Mouse (Mus musculus) embryo, embryonic 10 days (tissue): ENCODE measurements at regions not wholly inside any gene's neighbourhood (a gene's known extent, or its start where the extent isn't known, plus 50 kb on each side); places are given as distances from the start of the nearest gene placed in this dataset.
A peak's percentile ranks its signal among the peaks of the same experiment; 100 is the strongest.

ENCODE experiments used
- DNase-seq: peaks from one replicate; pipeline ENCODE4 v3.0.0-alpha.2; 2015; ENCODE audit warnings: low spot score

GRCm38 (mm10) chr5:150866198-150866597, 86.2 kb upstream of the Kl start:
- DNase-seq: no peak

GRCm38 (mm10) chr5:150869954-150870353, 82.5 kb upstream of the Kl start:
- DNase-seq: no peak

GRCm38 (mm10) chr5:150878805-150879204, 73.6 kb upstream of the Kl start:
- DNase-seq: peak; percentile 32

GRCm38 (mm10) chr5:150883676-150884075, 68.7 kb upstream of the Kl start:
- DNase-seq: no peak

- no peak for DNase-seq
Observed at GRCm38 (mm10) chr5:150890086-150890485, 62.3 kb upstream of the Kl start.

- no peak for DNase-seq
Observed at GRCm38 (mm10) chr5:150891262-150891940, 61.0 kb upstream of the Kl start.

GRCm38 (mm10) chr5:150894049-150894738, 58.2 kb upstream of the Kl start:
- no peak for DNase-seq

- no peak for DNase-seq
Observed at GRCm38 (mm10) chr5:150894739-150895085, 57.7 kb upstream of the Kl start.

- DNase-seq: no peak
Observed at GRCm38 (mm10) chr5:150901661-150902060, 50.7 kb upstream of the Kl start.
